Mouse (Mus musculus) CH12.LX (cell line): ENCODE measurements around the gene Dnajc25.

Experiments used
- CTCF ChIP-seq, 2 experiments: IDR thresholded peaks in 1 of 2; conservative IDR thresholded peaks in 1 of 2; 2 replicates each; pipeline ENCODE4 v1.5.1; 2011 to 2012; ENCODE audit warnings: low read depth in 2 of 2, low read length in 2 of 2, improper control_type of control experiment in 1 of 2, inconsistent platforms in 1 of 2, mild to moderate bottlenecking in 1 of 2, moderate library complexity in 1 of 2
- EP300 ChIP-seq: IDR thresholded peaks from 2 replicates; pipeline ENCODE4 v1.6.1; 2011; ENCODE audit warnings: low read length, improper control_type of control experiment
- ETS1 ChIP-seq: conservative IDR thresholded peaks from 2 replicates; pipeline ENCODE4 v1.6.1; 2012; ENCODE audit warnings: low read depth, mild to moderate bottlenecking, inconsistent platforms, low read length, improper control_type of control experiment, moderate library complexity
- GABPA ChIP-seq: IDR thresholded peaks from 2 replicates; pipeline ENCODE4 v1.6.1; 2012; ENCODE audit warnings: low read depth, low read length, improper control_type of control experiment, inconsistent platforms; ENCODE audit not compliant: insufficient replicate concordance
- HCFC1 ChIP-seq: IDR thresholded peaks from 2 replicates; pipeline ENCODE4 v1.6.1; 2012; ENCODE audit warnings: low read depth, mild to moderate bottlenecking, inconsistent platforms, low read length, improper control_type of control experiment
- JUN ChIP-seq: IDR thresholded peaks from 2 replicates; pipeline ENCODE4 v1.6.1; 2011; ENCODE audit warnings: low read depth, mild to moderate bottlenecking, low read length, improper control_type of control experiment, moderate library complexity; ENCODE audit not compliant: insufficient read depth
- MAZ ChIP-seq: IDR thresholded peaks from 2 replicates; pipeline ENCODE4 v1.6.1; 2012; ENCODE audit warnings: low read depth, mild to moderate bottlenecking, inconsistent platforms, low read length, improper control_type of control experiment, moderate library complexity
- NELFE ChIP-seq: IDR thresholded peaks from 2 replicates; pipeline ENCODE4 v1.6.1; 2011; ENCODE audit warnings: low read depth, low read length, improper control_type of control experiment
- PAX5 ChIP-seq: IDR thresholded peaks from 2 replicates; pipeline ENCODE4 v1.6.1; 2012; ENCODE audit warnings: low read length, inconsistent platforms, mixed read lengths
- POLR2A ChIP-seq: IDR thresholded peaks from 2 replicates; pipeline ENCODE4 v1.6.1; 2011; ENCODE audit warnings: low read depth, mild to moderate bottlenecking, improper control_type of control experiment, low read length
- SIN3A ChIP-seq: IDR thresholded peaks from 2 replicates; pipeline ENCODE4 v1.6.1; 2012; ENCODE audit warnings: low read length, improper control_type of control experiment, inconsistent platforms
- TBP ChIP-seq: conservative IDR thresholded peaks from 2 replicates; pipeline ENCODE4 v1.6.1; 2011; ENCODE audit warnings: low read depth, low read length, improper control_type of control experiment
- UBTF ChIP-seq: IDR thresholded peaks from 2 replicates; pipeline ENCODE4 v1.6.1; 2012; ENCODE audit warnings: low read depth, mild to moderate bottlenecking, inconsistent platforms, low read length, improper control_type of control experiment, moderate library complexity
- ZMIZ1 ChIP-seq: IDR thresholded peaks from 2 replicates; pipeline ENCODE4 v1.6.1; 2012; ENCODE audit warnings: low read depth, mild to moderate bottlenecking, inconsistent platforms, low read length, improper control_type of control experiment

GRCm38 (mm10) chr4:58961719-58962118 lies 33.1 kb upstream of the Dnajc25 start:
- TF ChIP-seq EP300 (no peak), ZMIZ1 (no peak), HCFC1 (no peak), CTCF (conservative IDR thresholded peaks at IDR 0.05 in 1 of 2, IDR thresholded peaks at IDR 0.05 in 1 of 2; ENCODE audit: low read depth in 2 of 2, low read length in 2 of 2) (no peak), JUN (no peak), GABPA (no peak), POLR2A (no peak), ETS1 (no peak), PAX5 (no peak), TBP (no peak), NELFE (no peak), UBTF (no peak), SIN3A (no peak), MAZ (no peak)
